Mouse (Mus musculus) ES-E14 (cell line): ENCODE data around the gene Cog5. TPM values are rescaled to one million over a fixed set of nuclear protein-coding genes. Genes with fewer than 3 reads are reported as not detected.

ENCODE experiments used
- DNase-seq: peaks from one replicate; pipeline ENCODE4 v3.0.0-alpha.2; 2013; ENCODE audit warnings: low read depth, low spot score
- H3K27ac ChIP-seq: 2 replicates; pipeline ENCODE4 v1.5.1; 2012; ENCODE audit warnings: low read depth, mild to moderate bottlenecking, low read length, moderate library complexity, mixed read lengths; ENCODE audit not compliant: poor library complexity, insufficient read depth, severe bottlenecking
- H3K36me3 ChIP-seq: 2 replicates; pipeline ENCODE4 v1.6.1; 2012; ENCODE audit warnings: mild to moderate bottlenecking, low read length, moderate library complexity, mixed read lengths; ENCODE audit not compliant: control insufficient read depth, poor library complexity, insufficient read depth, severe bottlenecking
- H3K4me1 ChIP-seq, 2 experiments: fragments of 150-350 bp in 1 of 2; sonication (generic) in 1 of 2; 2 replicates each; pipeline ENCODE4 v1.6.1; 2012; ENCODE audit warnings: low read length in 2 of 2, mild to moderate bottlenecking in 1 of 2, mixed read lengths in 1 of 2; ENCODE audit not compliant: control insufficient read depth in 2 of 2, insufficient read depth in 2 of 2, poor library complexity in 1 of 2
- H3K4me3 ChIP-seq, 2 experiments: fragments of 150-350 bp in 1 of 2; sonication (generic) in 1 of 2; 2 replicates each; pipeline ENCODE4 v1.5.1; 2012; ENCODE audit warnings: low read length in 2 of 2, low read depth in 1 of 2, mild to moderate bottlenecking in 1 of 2, mixed read lengths in 1 of 2; ENCODE audit not compliant: insufficient read depth in 1 of 2, poor library complexity in 1 of 2, severe bottlenecking in 1 of 2
- H3K9ac ChIP-seq: 2 replicates; pipeline ENCODE4 v1.6.1; 2012; ENCODE audit warnings: low read depth, mild to moderate bottlenecking, low read length, mixed read lengths; ENCODE audit not compliant: poor library complexity, insufficient read depth, severe bottlenecking
- H3K9me3 ChIP-seq: fragments of 150-350 bp; sonication (generic); 2 replicates; pipeline ENCODE4 v1.6.1; 2012; ENCODE audit warnings: low read depth, mild to moderate bottlenecking, low read length; ENCODE audit not compliant: control insufficient read depth, insufficient read depth
- CHD2 ChIP-seq: IDR thresholded peaks from 2 replicates; pipeline ENCODE4 v1.6.1; 2014; ENCODE audit warnings: mild to moderate bottlenecking, low read depth, low read length, inconsistent platforms
- HCFC1 ChIP-seq: IDR thresholded peaks from 2 replicates; pipeline ENCODE4 v1.6.1; 2012; ENCODE audit warnings: low read length, inconsistent platforms, borderline replicate concordance; ENCODE audit not compliant: insufficient read depth
- MAFK ChIP-seq: IDR thresholded peaks from 2 replicates; pipeline ENCODE4 v1.6.1; 2014; ENCODE audit warnings: mild to moderate bottlenecking, low read depth, low read length, inconsistent platforms; ENCODE audit not compliant: insufficient read depth
- ZC3H11A ChIP-seq: IDR thresholded peaks from 2 replicates; pipeline ENCODE4 v1.6.1; 2012; ENCODE audit warnings: low read depth, mild to moderate bottlenecking, inconsistent platforms, low read length, borderline replicate concordance
- ZNF384 ChIP-seq: IDR thresholded peaks from 2 replicates; pipeline ENCODE4 v1.6.1; 2012; ENCODE audit warnings: low read depth, low read length, inconsistent platforms
- in situ Hi-C, 2 experiments: fragments of 600-800 bp; cut with MboI; formaldehyde crosslinking; loops; one replicate each; pipeline ENCODE4 v1.15.1; 2025; ENCODE audit warnings: low sequenced_read_pairs in 2 of 2, inconsistent platforms in 1 of 2; ENCODE audit not compliant: unreplicated experiment in 2 of 2
- total RNA-seq: library from RNA; depleted of rRNA; stranded (reverse); fragments of 300-350 nt; gene quantifications from 2 replicates; pipeline ENCODE4 v1.2.3, GENCODE M21; 2012

The Cog5 gene
- total RNA-seq, 1 experiment: 33.3 TPM

GRCm38 (mm10) chr12:31896295-31896694 lies 241.6 kb downstream of the Cog5 start:
- DNase-seq: no peak
- H3K9me3 ChIP-seq: no peaks in the 10 kb centered on the region
- no peak overlapping the region for H3K9ac ChIP-seq
- no peaks in the 10 kb centered on the region for H3K36me3 ChIP-seq
- in situ Hi-C loops: no loop called here
- H3K4me3 ChIP-seq: no peak overlapping the region
- no peak overlapping the region for H3K27ac ChIP-seq
- TF ChIP-seq ZNF384: no peak
- TF ChIP-seq ZC3H11A: no peak
- no peak for TF ChIP-seq HCFC1
- no peak; the same call in 1 of the 2 replicates for TF ChIP-seq CHD2
- TF ChIP-seq MAFK: no peak
- peaks cover 11 to 14% of the 10 kb centered on the region in 2 experiments; a peak in 3 of 4 replicates for H3K4me1 ChIP-seq

DNA sequence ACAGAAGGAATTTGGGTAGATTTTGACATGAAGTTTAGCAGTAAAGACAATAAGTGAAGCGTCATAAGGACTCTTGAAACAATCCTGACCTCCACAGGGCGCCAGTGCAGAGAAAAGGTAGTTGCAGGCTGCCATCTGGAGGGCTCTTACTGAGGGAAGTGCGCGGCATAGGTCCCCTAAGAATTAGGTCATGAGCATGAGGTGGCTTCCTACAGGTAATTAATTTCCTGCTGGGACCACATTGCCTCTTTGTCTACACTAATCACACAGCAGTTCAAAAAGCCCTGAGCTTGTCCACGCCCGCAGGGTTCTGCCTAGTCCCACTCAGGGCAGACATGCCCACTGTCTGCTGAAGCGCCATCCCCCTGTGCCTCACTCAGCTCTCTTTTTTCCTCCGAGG lies 242.3 kb downstream of the Cog5 start:
- H3K27ac ChIP-seq: no peak overlapping the region
- no peak for DNase-seq
- in situ Hi-C loops: no loop called here

DNA sequence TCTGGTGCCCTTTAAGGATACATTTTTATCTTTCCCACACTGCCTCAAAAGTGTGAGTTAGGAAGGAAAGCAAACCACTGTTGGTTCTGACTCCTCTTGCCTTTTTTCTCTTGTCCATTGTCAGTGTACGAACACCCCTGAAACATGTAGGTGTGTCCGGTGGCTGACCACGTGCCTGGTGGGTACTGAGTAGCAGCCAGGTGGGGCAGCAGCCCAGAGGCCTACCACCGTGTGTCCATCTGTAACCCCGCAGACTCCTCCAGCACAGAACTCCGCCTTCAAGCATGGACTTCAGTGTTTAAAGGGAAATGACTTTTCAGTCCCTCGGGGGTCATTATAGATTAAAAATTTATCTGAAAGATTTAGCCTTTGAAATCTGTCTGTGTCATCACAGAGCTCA lies 242.8 kb downstream of the Cog5 start:
- peaks cover 11 to 14% of the 10 kb centered on the region in 2 experiments; a peak in 3 of 4 replicates for H3K4me1 ChIP-seq
- TF ChIP-seq ZC3H11A (no peak), CHD2 (no peak), HCFC1 (no peak), MAFK (no peak), ZNF384 (no peak)
- no peak overlapping the region for H3K27ac ChIP-seq
- no peaks in the 10 kb centered on the region for H3K9me3 ChIP-seq
- no peaks in the 10 kb centered on the region for H3K36me3 ChIP-seq
- DNase-seq: no peak
- in situ Hi-C loops: no loop called here
- no peak overlapping the region; a peak in 1 of 4 replicates for H3K4me3 ChIP-seq
- H3K9ac ChIP-seq: no peak overlapping the region

More for the DNA sequence above, 242.3 kb downstream of the Cog5 start:
- Histone ChIP-seq H3K9ac (no peak overlapping the region), H3K9me3 (no peaks in the 10 kb centered on the region), H3K4me1 (peaks cover 11 to 14% of the 10 kb centered on the region in 2 experiments; a peak in 3 of 4 replicates), H3K36me3 (no peaks in the 10 kb centered on the region), H3K4me3 (no peak overlapping the region; a peak in 1 of 4 replicates)
- TF ChIP-seq CHD2 (no peak), HCFC1 (no peak), ZNF384 (no peak), MAFK (no peak), ZC3H11A (no peak)

- Histone ChIP-seq H3K4me1 (peaks cover 8 to 11% of the 10 kb centered on the region in 2 experiments; a peak in 3 of 4 replicates), H3K9ac (no peak overlapping the region), H3K4me3 (peak overlapping the region in 1 of 2 experiments; percentile 18; a peak in 1 of 4 replicates), H3K9me3 (no peaks in the 10 kb centered on the region), H3K27ac (no peak overlapping the region), H3K36me3 (no peaks in the 10 kb centered on the region)
- in situ Hi-C loops: no loop called here
- no peak for TF ChIP-seq HCFC1
- TF ChIP-seq CHD2: no peak
- no peak for TF ChIP-seq MAFK
- TF ChIP-seq ZNF384: no peak
- TF ChIP-seq ZC3H11A: no peak
- DNase-seq: peak; percentile 49
These were observed 245.8 kb downstream of the Cog5 start for GRCm38 (mm10) chr12:31900391-31900914.
